Comparison of ENCODE assay signal across 30 mouse cellular contexts in the genomic region with DNA sequence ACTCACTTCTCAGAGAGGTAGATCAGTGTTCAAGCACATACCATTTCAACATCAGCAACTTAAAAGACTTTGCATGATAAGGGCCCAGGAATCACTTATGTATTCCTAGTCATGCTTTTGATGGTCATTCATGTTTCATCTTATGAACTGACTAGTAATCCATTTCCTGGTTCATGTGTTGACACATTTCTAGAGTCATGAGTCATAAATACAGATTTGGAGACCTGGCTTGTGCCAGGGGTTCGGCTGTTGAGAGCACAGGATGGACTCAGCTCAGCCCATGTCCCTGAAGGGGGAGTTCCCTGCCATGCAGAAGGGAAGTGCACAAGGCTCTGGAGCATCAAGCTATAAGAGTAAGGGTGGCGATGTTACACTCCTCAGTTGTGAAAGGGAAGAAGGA. TPM values are rescaled to one million over a fixed set of nuclear protein-coding genes. Genes with fewer than 3 reads are reported as not detected.
DNase-seq lines count a peak whose midpoint lies in the region; ATAC-seq and TF ChIP-seq lines count a peak whose summit lies in the region.
"Had no signal": no experiment of that assay in that cellular context is flagged by ENCODE, and none has a peak within 500 bp of the region (broad histone marks: within the 10 kb centered on the region; RNA-seq: fewer than 3 reads in every experiment).

No protein-coding gene starts in this region.

- H3K9ac ChIP-seq in heart, postnatal 0 days (replicated peaks; ENCODE audit: low read depth, low read length), result no peak overlapping the region
- no peak overlapping the region for H3K9ac ChIP-seq in CH12.LX (ENCODE audit: insufficient read depth, low read depth)
- no peak overlapping the region for H3K9ac ChIP-seq in forebrain, embryonic 11.5 days (ENCODE audit: low read length)
- no peak overlapping the region for H3K9ac ChIP-seq in forebrain, embryonic 12.5 days
- H3K9ac ChIP-seq: embryonic facial prominence, embryonic 12.5 days; embryonic facial prominence, embryonic 15.5 days; forebrain, postnatal 0 days; heart, embryonic 13.5 days; hindbrain, embryonic 13.5 days had no signal

- no peaks in the 10 kb centered on the region for H3K9me3 ChIP-seq in heart, postnatal 0 days (replicated peaks; ENCODE audit: control insufficient read depth, low read length)
- H3K9me3 ChIP-seq in CH12.LX (replicated peaks; ENCODE audit: low read length), result peaks cover 19% of the 10 kb centered on the region
- H3K9me3 ChIP-seq in forebrain, embryonic 11.5 days (ENCODE audit: control insufficient read depth, low read length), result no peaks in the 10 kb centered on the region
- H3K9me3 ChIP-seq in forebrain, embryonic 12.5 days, result no peaks in the 10 kb centered on the region
- H3K9me3 ChIP-seq: embryonic facial prominence, embryonic 12.5 days; embryonic facial prominence, embryonic 15.5 days; G1E; heart, embryonic 10.5 days; heart, embryonic 13.5 days; hindbrain, embryonic 10.5 days; hindbrain, embryonic 13.5 days had no signal

- no peaks in the 10 kb centered on the region for H3K27me3 ChIP-seq in heart, postnatal 0 days (ENCODE audit: control insufficient read depth, insufficient read depth, low read length)
- H3K27me3 ChIP-seq in CH12.LX (replicated peaks), result no peaks in the 10 kb centered on the region
- no peaks in the 10 kb centered on the region for H3K27me3 ChIP-seq in forebrain, embryonic 11.5 days (ENCODE audit: control insufficient read depth, insufficient read depth, low read length)
- no peaks in the 10 kb centered on the region for H3K27me3 ChIP-seq in forebrain, embryonic 12.5 days
- H3K27me3 ChIP-seq: embryonic facial prominence, embryonic 12.5 days; embryonic facial prominence, embryonic 15.5 days; heart, embryonic 13.5 days; hindbrain, embryonic 13.5 days had no signal

- no peak for TF ChIP-seq EP300 in heart, postnatal 0 days (IDR thresholded peaks at IDR 0.05; ENCODE audit: low read depth)
- TF ChIP-seq EP300 in CH12.LX (IDR thresholded peaks at IDR 0.05; ENCODE audit: low read length), result peak; percentile 83

- no peak overlapping the region for H3K4me3 ChIP-seq in heart, postnatal 0 days (ENCODE audit: low read depth, low read length)
- H3K4me3 ChIP-seq in CH12.LX (replicated peaks in 1 of 3; ENCODE audit: low read depth in 2 of 3, low read length in 2 of 3, poor library complexity in 1 of 3), result no peak overlapping the region
- no peak overlapping the region for H3K4me3 ChIP-seq in forebrain, embryonic 11.5 days (ENCODE audit: low read depth, low read length)
- no peak overlapping the region for H3K4me3 ChIP-seq in forebrain, embryonic 12.5 days (replicated peaks)
- H3K4me3 ChIP-seq: embryonic facial prominence, embryonic 12.5 days; embryonic facial prominence, embryonic 15.5 days; erythroblast, embryonic 14.5 days; gastrocnemius, adult 2 months; heart, adult 2 months; heart, embryonic 10.5 days; heart, embryonic 13.5 days; hindbrain, embryonic 10.5 days; hindbrain, embryonic 13.5 days had no signal

- TF ChIP-seq POLR2A in CH12.LX (IDR thresholded peaks at IDR 0.05; ENCODE audit: low read depth, low read length), result no peak

- no peak overlapping the region for H3K4me2 ChIP-seq in heart, postnatal 0 days (ENCODE audit: low read depth, low read length)
- no peak overlapping the region for H3K4me2 ChIP-seq in CH12.LX (ENCODE audit: insufficient read depth, low read depth, poor library complexity, severe bottlenecking)
- H3K4me2 ChIP-seq in forebrain, embryonic 11.5 days (ENCODE audit: low read depth, low read length, severe bottlenecking), result no peak overlapping the region
- H3K4me2 ChIP-seq in forebrain, embryonic 12.5 days, result no peak overlapping the region
- H3K4me2 ChIP-seq: embryonic facial prominence, embryonic 12.5 days; embryonic facial prominence, embryonic 15.5 days; heart, embryonic 13.5 days; hindbrain, embryonic 13.5 days had no signal

- H3K36me3 ChIP-seq in heart, postnatal 0 days (replicated peaks; ENCODE audit: control insufficient read depth, insufficient read depth, low read length), result no peaks in the 10 kb centered on the region
- H3K36me3 ChIP-seq in CH12.LX (replicated peaks in 1 of 2; ENCODE audit: control insufficient read depth in 1 of 2, insufficient read depth in 1 of 2, low read length in 1 of 2), result no peaks in the 10 kb centered on the region
- H3K36me3 ChIP-seq in forebrain, embryonic 11.5 days (ENCODE audit: control insufficient read depth, insufficient read depth, low read length), result no peaks in the 10 kb centered on the region
- H3K36me3 ChIP-seq in forebrain, embryonic 12.5 days (replicated peaks), result no peaks in the 10 kb centered on the region
- H3K36me3 ChIP-seq: embryonic facial prominence, embryonic 12.5 days; embryonic facial prominence, embryonic 15.5 days; G1E; heart, embryonic 10.5 days; heart, embryonic 13.5 days; hindbrain, embryonic 10.5 days; hindbrain, embryonic 13.5 days had no signal

- TF ChIP-seq RAD21 in CH12.LX (IDR thresholded peaks at IDR 0.05; ENCODE audit: low read depth, low read length), result no peak; the same call in 1 of the 2 replicates

- peaks cover 5% of the 10 kb centered on the region; the same call in 1 of the 2 replicates for H3K4me1 ChIP-seq in heart, postnatal 0 days (ENCODE audit: control insufficient read depth, insufficient read depth)
- peaks cover 37 to 51% of the 10 kb centered on the region in 2 experiments for H3K4me1 ChIP-seq in CH12.LX (ENCODE audit: control insufficient read depth in 1 of 2, insufficient read depth in 2 of 2)
- H3K4me1 ChIP-seq in forebrain, embryonic 11.5 days (replicated peaks; ENCODE audit: control insufficient read depth, insufficient read depth, low read length), result no peaks in the 10 kb centered on the region
- H3K4me1 ChIP-seq in forebrain, embryonic 12.5 days, result no peaks in the 10 kb centered on the region
- H3K4me1 ChIP-seq: embryonic facial prominence, embryonic 12.5 days; embryonic facial prominence, embryonic 15.5 days; hindbrain, embryonic 13.5 days had no signal

- no peak for TF ChIP-seq CTCF in heart, postnatal 0 days (IDR thresholded peaks at IDR 0.05; ENCODE audit: low read depth)
- TF ChIP-seq CTCF in CH12.LX (conservative IDR thresholded peaks at IDR 0.05 in 1 of 2, IDR thresholded peaks at IDR 0.05 in 1 of 2; ENCODE audit: low read depth in 2 of 2, low read length in 2 of 2), result no peak

- H3K27ac ChIP-seq in heart, postnatal 0 days (ENCODE audit: low read depth), result no peak overlapping the region
- no peak overlapping the region for H3K27ac ChIP-seq in CH12.LX (ENCODE audit: insufficient read depth, low read depth)
- H3K27ac ChIP-seq in forebrain, embryonic 11.5 days (ENCODE audit: low read depth, low read length), result no peak overlapping the region
- no peak overlapping the region for H3K27ac ChIP-seq in forebrain, embryonic 12.5 days
- H3K27ac ChIP-seq: embryonic facial prominence, embryonic 12.5 days; embryonic facial prominence, embryonic 15.5 days; gastrocnemius, adult 2 months; heart, adult 2 months; heart, embryonic 10.5 days; heart, embryonic 13.5 days; hindbrain, embryonic 10.5 days; hindbrain, embryonic 13.5 days had no signal

- no peak for DNase-seq in heart, postnatal 0 days (ENCODE audit: low spot score)
- DNase-seq in heart, adult 18-20 months, result no peak
- DNase-seq in 3T3-L1 (ENCODE audit: low read depth, low spot score) (peak; percentile 9), CH12.LX (ENCODE audit: extremely low read depth) (peak; percentile 69)
- DNase-seq in induced T-regulatory cell, adult 2 months (ENCODE audit: low read depth), result peak; percentile 43
- no peak for DNase-seq in cerebellum, postnatal 25 days
- DNase-seq in forebrain, embryonic 11.5 days (ENCODE audit: low spot score), result no peak
- DNase-seq: adrenal gland, adult 8-10 months; adrenal gland, postnatal 25 days; cerebellum, adult 11-12 months; cerebellum, adult 8-10 months; cerebellum, postnatal 10 days; forebrain, postnatal 0 days; gastrocnemius, adult 2 months; gastrocnemius, postnatal 14 days; heart, adult 2 months; heart, postnatal 36 days; kidney, adult 8-10 months had no signal

- in situ Hi-C loops in CH12.LX (cut with MboI; ENCODE audit: low pct_ligation_motif_present, low pct_unique_long_range_greater_than_20kb, low sequenced_read_pairs), result no loop called here

- dilution Hi-C loops in CH12.LX (cut with MboI; ENCODE audit: extremely low pct_ligation_motif_present, extremely low pct_unique_long_range_greater_than_20kb, low sequenced_read_pairs), result no loop called here

- H3K79me2 ChIP-seq in CH12.LX (replicated peaks; ENCODE audit: control insufficient read depth, extremely low read depth, insufficient read depth, poor library complexity, severe bottlenecking), result no peaks in the 10 kb centered on the region

- whole genome bisulfite sequencing in heart, postnatal 0 days, result 53% methylated on average over 2 of the region's 2 CpGs
- WGBS in forebrain, embryonic 11.5 days, result 78% methylated on average over 2 of the region's 2 CpGs
- 84% methylated on average over 2 of the region's 2 CpGs for WGBS in forebrain, embryonic 12.5 days

- peak; percentile 41; the same call in 1 of the 2 replicates for ATAC-seq in heart, postnatal 0 days (ENCODE audit: insufficient read depth, low read depth)
- no peak for ATAC-seq in forebrain, embryonic 11.5 days (replicated peaks; ENCODE audit: low FRiP score)
- ATAC-seq in forebrain, embryonic 12.5 days (ENCODE audit: low FRiP score), result no peak
- ATAC-seq: forebrain, embryonic 14.5 days; forebrain, postnatal 0 days; hindbrain, embryonic 16.5 days; intestine, postnatal 0 days had no signal

TF ChIP-seq in CH12.LX, 34 proteins besides CTCF, POLR2A, EP300 and RAD21 (continues in another document):
- no peak for TF ChIP-seq CHD1 (IDR thresholded peaks at IDR 0.05; ENCODE audit: low read depth, low read length)
- no peak for TF ChIP-seq ZMIZ1 (IDR thresholded peaks at IDR 0.05; ENCODE audit: low read depth, low read length)
- 0 out of 2 replicates have a peak, but pooled peaks have one; percentile 42 for TF ChIP-seq RCOR1 (conservative IDR thresholded peaks at IDR 0.05; ENCODE audit: low read depth, low read length)
- TF ChIP-seq ETS1 (conservative IDR thresholded peaks at IDR 0.05; ENCODE audit: low read depth, low read length), result peak; percentile 56
- peak; percentile 46; the same call in 1 of the 2 replicates for TF ChIP-seq TCF12 (IDR thresholded peaks at IDR 0.05; ENCODE audit: low read depth, low read length)
- TF ChIP-seq PAX5 (IDR thresholded peaks at IDR 0.05; ENCODE audit: low read length), result no peak
- no peak for TF ChIP-seq UBTF (IDR thresholded peaks at IDR 0.05; ENCODE audit: low read depth, low read length)
- peak; percentile 79 for TF ChIP-seq BHLHE40 (IDR thresholded peaks at IDR 0.05; ENCODE audit: low read depth, low read length)
- TF ChIP-seq MAX (IDR thresholded peaks at IDR 0.05; ENCODE audit: low read length), result no peak

RNA-seq across cellular contexts. Expression of gene Kcnj15, which starts 15.7 kb away (rescaled TPM):
- 1.0 and 1.9 TPM in 2 replicates for total RNA-seq in heart, postnatal 0 days (2014; rRNA removed; ENCODE audit: low replicate concordance)
- 0.79 and 0.86 TPM in 2 replicates for polyA plus RNA-seq in heart, postnatal 0 days (2015; fragmentation: Nextera tagmentation; extraction: Ambion mirVana)
- total RNA-seq in heart, adult 18-20 months (2021), result 1 to 10 TPM; 1.1 to 1.4 TPM
- total RNA-seq in CH12.LX (2012; rRNA removed) (0.46 and 1.1 TPM in 2 replicates), CH12.LX (2014; rRNA removed) (0.19 and 0.51 TPM in 2 replicates)
- 0.11 and 0.37 TPM in 2 replicates for polyA plus RNA-seq in CH12.LX (2012; ENCODE audit: insufficient read length, low read depth)
- 0.19 and 0.35 TPM in 2 replicates for polyA plus RNA-seq in forebrain, embryonic 11.5 days (2014; fragmentation: Nextera tagmentation; extraction: Ambion mirVana)
- polyA plus RNA-seq in forebrain, embryonic 12.5 days (2016; fragmentation: Nextera tagmentation; extraction: Ambion mirVana), result 0.14 and 0.24 TPM in 2 replicates
- polyA plus RNA-seq: G1E had no signal

Comparison
In these comparisons a context has a peak if more than half of its experiments do, and no peak if none do; other contexts are left out.
1. DNase-seq: peak in 3T3-L1 (single experiment), CH12.LX (single experiment) and induced T-regulatory cell, adult 2 months (single experiment); none in heart, postnatal 0 days (single experiment), heart, adult 18-20 months (0 of 2), cerebellum, postnatal 25 days (0 of 2) and forebrain, embryonic 11.5 days (single experiment).